Comparison of ENCODE assay signal across 8 mouse cellular contexts in the genomic region with DNA sequence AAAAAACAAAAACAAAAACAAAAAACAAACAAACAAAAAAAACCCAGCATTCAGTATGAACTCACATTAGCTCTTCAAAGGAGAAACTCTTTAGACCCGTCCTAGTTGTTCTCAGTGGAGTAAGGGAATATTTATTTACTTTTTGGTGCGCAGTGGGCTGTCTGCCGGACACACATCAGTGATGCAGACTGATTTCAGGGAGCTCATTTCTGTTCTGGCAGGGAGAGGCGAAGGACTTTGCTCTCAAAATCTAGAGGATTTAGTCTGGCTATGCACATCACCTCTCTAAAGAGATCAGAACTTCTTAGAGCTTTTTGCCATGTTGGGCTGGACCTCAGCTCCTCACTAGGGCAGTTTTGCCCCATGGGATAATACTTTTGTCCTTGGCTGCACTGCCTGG. TPM values are rescaled to one million over a fixed set of nuclear protein-coding genes. Genes with fewer than 3 reads are reported as not detected.
A peak's percentile ranks its signal among the peaks of the same experiment; 100 is the strongest.
DNase-seq lines count a peak whose midpoint lies in the region; ATAC-seq and TF ChIP-seq lines count a peak whose summit lies in the region.

No protein-coding gene starts in this region.

- peak overlapping the region; percentile 91 for H3K4me3 ChIP-seq in heart, embryonic 11.5 days (ENCODE audit: low read depth, low read length)
- H3K4me3 ChIP-seq in heart, adult 2 months = no peak overlapping the region
- peak overlapping the region; percentile 89; the same call in 1 of the 2 replicates for H3K4me3 ChIP-seq in stomach, embryonic 14.5 days (ENCODE audit: low read depth, low read length)
- H3K4me3 ChIP-seq in stomach, postnatal 0 days (ENCODE audit: low read depth, low read length) = no peak overlapping the region
- H3K4me3 ChIP-seq in limb, embryonic 13.5 days = peak overlapping the region; percentile 91

- peak overlapping the region; percentile 95 for H3K9ac ChIP-seq in heart, embryonic 11.5 days (ENCODE audit: low read depth, low read length)
- no peak overlapping the region for H3K9ac ChIP-seq in heart, adult 2 months (ENCODE audit: low read depth, low read length)
- H3K9ac ChIP-seq in stomach, embryonic 14.5 days (replicated peaks; ENCODE audit: low read depth, low read length) = no peak overlapping the region
- H3K9ac ChIP-seq in stomach, postnatal 0 days (ENCODE audit: low read length) = no peak overlapping the region
- H3K9ac ChIP-seq in limb, embryonic 13.5 days = peak overlapping the region; percentile 89

- peaks cover 31% of the 10 kb centered on the region for H3K4me1 ChIP-seq in heart, embryonic 11.5 days (ENCODE audit: control insufficient read depth, insufficient read depth, low read length)
- peaks cover 2% of the 10 kb centered on the region; the same call in 1 of the 2 replicates for H3K4me1 ChIP-seq in heart, adult 2 months (ENCODE audit: control insufficient read depth, insufficient read depth, low read length)
- peaks cover 24% of the 10 kb centered on the region for H3K4me1 ChIP-seq in stomach, embryonic 14.5 days (ENCODE audit: control insufficient read depth, insufficient read depth, low read length)
- 0 out of 2 replicates have a peak, but pooled peaks cover 3% of the 10 kb centered on the region for H3K4me1 ChIP-seq in stomach, postnatal 0 days (replicated peaks; ENCODE audit: control insufficient read depth, insufficient read depth)
- peaks cover 48% of the 10 kb centered on the region for H3K4me1 ChIP-seq in limb, embryonic 13.5 days

- intact Hi-C loops in heart, adult 2 months (cut with DNase I) = loop anchor here (5.0 to 10.0 kb wide), 3 partner anchors 69 to 234 kb away; no protein-coding TSS in a partner anchor

- peaks cover 13% of the 10 kb centered on the region for H3K36me3 ChIP-seq in heart, embryonic 11.5 days (ENCODE audit: control insufficient read depth, insufficient read depth, low read length)
- H3K36me3 ChIP-seq in heart, adult 2 months (ENCODE audit: control insufficient read depth, insufficient read depth, low read length) = no peaks in the 10 kb centered on the region
- peaks cover 11% of the 10 kb centered on the region; the same call in 1 of the 2 replicates for H3K36me3 ChIP-seq in stomach, embryonic 14.5 days (ENCODE audit: control insufficient read depth, insufficient read depth, low read length)
- no peaks in the 10 kb centered on the region for H3K36me3 ChIP-seq in stomach, postnatal 0 days (ENCODE audit: control insufficient read depth, insufficient read depth, low read length)
- H3K36me3 ChIP-seq in limb, embryonic 13.5 days = peaks cover 38% of the 10 kb centered on the region

- TF ChIP-seq EP300 in heart, adult 2 months (IDR thresholded peaks at IDR 0.05; ENCODE audit: insufficient read depth, low read depth, low read length) = no peak
- TF ChIP-seq EP300 in stomach, postnatal 0 days (optimal IDR thresholded peaks at IDR 0.05) = no peak

- no peak for TF ChIP-seq CTCF in heart, adult 2 months (IDR thresholded peaks at IDR 0.05)
- TF ChIP-seq CTCF in stomach, postnatal 0 days (IDR thresholded peaks at IDR 0.05; ENCODE audit: low read depth) = no peak

- WGBS in heart, embryonic 11.5 days (ENCODE audit: insufficient replicate concordance) = 47% methylated on average over 4 of the region's 4 CpGs
- WGBS in heart, adult 2 months = 95% methylated on average over 4 of the region's 4 CpGs
- WGBS in stomach, embryonic 14.5 days = 48% methylated on average over 4 of the region's 4 CpGs
- WGBS in stomach, postnatal 0 days = 70% methylated on average over 4 of the region's 4 CpGs
- 48% methylated on average over 4 of the region's 4 CpGs for WGBS in limb, embryonic 13.5 days

- no peak for ATAC-seq in heart, embryonic 11.5 days (replicated peaks; ENCODE audit: insufficient number of reproducible peaks, low FRiP score, low TSS enrichment)
- no peak for ATAC-seq in stomach, embryonic 14.5 days (ENCODE audit: insufficient number of reproducible peaks, insufficient read depth, low FRiP score, low read depth)
- no peak for ATAC-seq in stomach, postnatal 0 days (ENCODE audit: low FRiP score, low TSS enrichment)
- no peak for ATAC-seq in limb, embryonic 13.5 days (ENCODE audit: low FRiP score, low read depth)

- no peak for TF ChIP-seq POLR2A in heart, adult 2 months (IDR thresholded peaks at IDR 0.05; ENCODE audit: insufficient read depth, low read depth, low read length)

- H3K4me2 ChIP-seq in heart, embryonic 11.5 days = peak overlapping the region; percentile 90
- peak overlapping the region; percentile 81 for H3K4me2 ChIP-seq in stomach, embryonic 14.5 days (replicated peaks; ENCODE audit: low read depth, low read length)
- no peak overlapping the region for H3K4me2 ChIP-seq in stomach, postnatal 0 days (replicated peaks; ENCODE audit: low read depth)
- H3K4me2 ChIP-seq in limb, embryonic 13.5 days (replicated peaks) = peak overlapping the region; percentile 93

- no peaks in the 10 kb centered on the region for H3K79me2 ChIP-seq in heart, adult 2 months (replicated peaks; ENCODE audit: control insufficient read depth, insufficient read depth, low read length)

- H3K27ac ChIP-seq in heart, embryonic 11.5 days (ENCODE audit: low read depth, low read length) = peak overlapping the region; percentile 65
- no peak overlapping the region for H3K27ac ChIP-seq in heart, adult 2 months
- H3K27ac ChIP-seq in stomach, embryonic 14.5 days (ENCODE audit: low read length) = no peak overlapping the region
- H3K27ac ChIP-seq in stomach, postnatal 0 days (replicated peaks) = no peak overlapping the region
- H3K27ac ChIP-seq in limb, embryonic 13.5 days = no peak overlapping the region

- DNase-seq in heart, adult 2 months = no peak
- DNase-seq in stomach, postnatal 0 days (ENCODE audit: low spot score) = no peak
- DNase-seq in ovary, postnatal 36 days (ENCODE audit: low spot score) = no peak
- no peak for DNase-seq in adrenal gland, adult 8-10 months
- DNase-seq in gastrocnemius, postnatal 10 days = no peak

- peaks cover under 1% of the 10 kb centered on the region; the same call in 1 of the 2 replicates for H3K27me3 ChIP-seq in heart, embryonic 11.5 days (ENCODE audit: control insufficient read depth, insufficient read depth, low read length)
- peaks cover 3% of the 10 kb centered on the region for H3K27me3 ChIP-seq in heart, adult 2 months (ENCODE audit: control insufficient read depth, insufficient read depth, low read length)
- no peaks in the 10 kb centered on the region for H3K27me3 ChIP-seq in stomach, embryonic 14.5 days (ENCODE audit: control insufficient read depth, insufficient read depth, low read length)
- H3K27me3 ChIP-seq in stomach, postnatal 0 days (ENCODE audit: control insufficient read depth, insufficient read depth, low read length) = no peaks in the 10 kb centered on the region; the same call in 1 of the 2 replicates
- peaks cover 15% of the 10 kb centered on the region for H3K27me3 ChIP-seq in limb, embryonic 13.5 days

- no peaks in the 10 kb centered on the region for H3K9me3 ChIP-seq in heart, embryonic 11.5 days (replicated peaks; ENCODE audit: control insufficient read depth, low read length)
- H3K9me3 ChIP-seq in stomach, embryonic 14.5 days (ENCODE audit: control insufficient read depth, low read depth, low read length) = peaks cover 8% of the 10 kb centered on the region; the same call in 1 of the 2 replicates
- no peaks in the 10 kb centered on the region for H3K9me3 ChIP-seq in stomach, postnatal 0 days (ENCODE audit: control insufficient read depth, low read length)
- H3K9me3 ChIP-seq in limb, embryonic 13.5 days = peaks cover 7% of the 10 kb centered on the region; the same call in 1 of the 2 replicates

RNA-seq across cellular contexts. Expression of a gene that starts 2.1 kb away (rescaled TPM):
- 14.9 and 16.4 TPM in 2 replicates for polyA plus RNA-seq in heart, embryonic 11.5 days (2014; fragmentation: Nextera tagmentation; extraction: Ambion mirVana)
- under 1 TPM; 0.44 to 0.59 TPM for total RNA-seq in heart, adult 2 months (2021)
- polyA plus RNA-seq in heart, adult 2 months (2012; rRNA removed) = 0.53 and 0.59 TPM in 2 replicates
- 10.7 and 11.7 TPM in 2 replicates for polyA plus RNA-seq in stomach, embryonic 14.5 days (2014; fragmentation: Nextera tagmentation; extraction: Ambion mirVana)
- polyA plus RNA-seq in stomach, postnatal 0 days (2015; fragmentation: Nextera tagmentation; extraction: Ambion mirVana) = 1.8 and 1.9 TPM in 2 replicates
- 16.5 and 17.9 TPM in 2 replicates for polyA plus RNA-seq in limb, embryonic 13.5 days (2015; fragmentation: Nextera tagmentation; extraction: Ambion mirVana)
- total RNA-seq in adrenal gland, adult 8-10 months (2022) = 10 to 100 TPM in 2 of 4 experiments, 1 to 10 TPM in 2; 5.3 to 14.9 (median 8.2) TPM
- total RNA-seq in gastrocnemius, postnatal 10 days (2021) = 1 to 10 TPM; 6.0 to 6.1 TPM

Comparison
In these comparisons a context has a peak if more than half of its experiments do, and no peak if none do; other contexts are left out.
1. H3K4me3 ChIP-seq: peak in heart, embryonic 11.5 days (single experiment), stomach, embryonic 14.5 days (single experiment) and limb, embryonic 13.5 days (single experiment); none in heart, adult 2 months (single experiment) and stomach, postnatal 0 days (single experiment).
2. H3K9ac ChIP-seq: peak in heart, embryonic 11.5 days (single experiment) and limb, embryonic 13.5 days (single experiment); none in heart, adult 2 months (single experiment), stomach, embryonic 14.5 days (single experiment) and stomach, postnatal 0 days (single experiment).